Mouse (Mus musculus): ENCODE results near the gene H2-DMb2. TPM values are rescaled to one million over a fixed set of nuclear protein-coding genes. Genes with fewer than 3 reads are reported as not detected.
A peak's percentile ranks its signal among the peaks of the same experiment; 100 is the strongest.

H2-DMb2 gene
- total and polyA plus RNA-seq, 3 experiments, result 0.77 to 1.5 TPM; not detected in 1

DNA sequence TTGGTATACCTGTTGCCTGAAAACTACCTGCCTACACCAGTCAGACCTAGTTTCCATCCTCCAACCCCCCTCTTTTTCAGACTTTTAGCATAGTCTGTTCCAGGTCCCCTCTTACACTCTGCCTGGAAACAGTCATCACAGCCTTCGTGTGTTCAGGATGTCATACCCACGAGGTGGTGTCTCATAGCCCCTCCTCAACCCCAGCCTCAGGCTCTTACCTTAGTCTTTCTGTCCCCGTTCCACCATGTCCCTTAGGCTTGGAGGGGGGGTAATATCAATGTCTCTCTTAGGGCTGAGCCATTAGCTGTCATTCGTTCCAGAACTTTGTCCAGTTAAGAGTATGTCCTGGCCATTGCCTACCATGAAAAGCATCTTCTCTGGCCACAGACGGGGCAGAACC lies 41.9 kb upstream of the H2-DMb2 start:
- Histone ChIP-seq H3K9me3 (replicated peaks; ENCODE audit: insufficient read depth, low read length) (no peaks in the 10 kb centered on the region), H3K4me1 (ENCODE audit: control insufficient read depth in 1 of 2, insufficient read depth in 2 of 2, low read length in 2 of 2) (no peaks in the 10 kb centered on the region; a peak in 1 of 4 replicates), H3K36me3 (ENCODE audit: control insufficient read depth in 1 of 2, insufficient read depth in 2 of 2, low read length in 2 of 2) (no peaks in the 10 kb centered on the region), H3K4me3 (ENCODE audit: control insufficient read depth in 1 of 2, insufficient read depth in 1 of 2, low read depth in 2 of 2, low read length in 2 of 2) (no peak overlapping the region), H3K27ac (ENCODE audit: control insufficient read depth, low read depth, low read length) (no peak overlapping the region), H3K27me3 (ENCODE audit: control insufficient read depth in 1 of 2, insufficient read depth in 2 of 2, low read length in 2 of 2) (no peaks in the 10 kb centered on the region), H3K9ac (ENCODE audit: control insufficient read depth, low read depth, low read length, poor library complexity, severe bottlenecking) (no peak overlapping the region), H3K79me2 (ENCODE audit: control insufficient read depth, insufficient read depth, low read length, poor library complexity) (no peaks in the 10 kb centered on the region)
- DNase-seq (ENCODE audit: low read depth, low spot score), result no peak
- TF ChIP-seq ZMIZ1 (IDR thresholded peaks at IDR 0.05; ENCODE audit: low read depth, low read length) (no peak), MYB (IDR thresholded peaks at IDR 0.05; ENCODE audit: low read depth, low read length) (no peak), TBP (IDR thresholded peaks at IDR 0.05; ENCODE audit: low read depth, low read length) (no peak), HCFC1 (IDR thresholded peaks at IDR 0.05; ENCODE audit: low read depth, low read length) (no peak), RAD21 (IDR thresholded peaks at IDR 0.05; ENCODE audit: low read depth, low read length) (no peak), UBTF (IDR thresholded peaks at IDR 0.05; ENCODE audit: borderline replicate concordance, insufficient read depth, low read depth, low read length) (no peak), POLR2A (IDR thresholded peaks at IDR 0.05; ENCODE audit: control insufficient read depth in 1 of 2, insufficient read depth in 1 of 2, low read depth in 1 of 2, low read length in 2 of 2, poor library complexity in 1 of 2) (no peak), ELF1 (IDR thresholded peaks at IDR 0.05; ENCODE audit: low read depth, low read length) (no peak), EP300 (IDR thresholded peaks at IDR 0.05; ENCODE audit: low read depth in 1 of 2, low read length in 2 of 2) (no peak), MYC (IDR thresholded peaks at IDR 0.05; ENCODE audit: low read depth, low read length) (no peak), CHD2 (IDR thresholded peaks at IDR 0.05; ENCODE audit: low read length) (no peak), GABPA (IDR thresholded peaks at IDR 0.05; ENCODE audit: low read depth, low read length) (no peak), CTCF (IDR thresholded peaks at IDR 0.05 in 2 of 3, conservative IDR thresholded peaks at IDR 0.05 in 1 of 3; ENCODE audit: control insufficient read depth in 1 of 3, insufficient read depth in 1 of 3, low read depth in 2 of 3, low read length in 3 of 3, poor library complexity in 1 of 3, severe bottlenecking in 1 of 3) (no peak), NELFE (IDR thresholded peaks at IDR 0.05; ENCODE audit: low read depth, low read length) (no peak), ZKSCAN1 (IDR thresholded peaks at IDR 0.05; ENCODE audit: low read depth, low read length) (no peak)

- Histone ChIP-seq H3K9me3 (replicated peaks; ENCODE audit: insufficient read depth, low read length) (no peaks in the 10 kb centered on the region), H3K79me2 (ENCODE audit: control insufficient read depth, insufficient read depth, low read length, poor library complexity) (no peaks in the 10 kb centered on the region), H3K9ac (ENCODE audit: control insufficient read depth, low read depth, low read length, poor library complexity, severe bottlenecking) (peak overlapping the region; percentile 76), H3K4me3 (ENCODE audit: control insufficient read depth in 1 of 2, insufficient read depth in 1 of 2, low read depth in 2 of 2, low read length in 2 of 2) (peak overlapping the region; percentile 54 to 58), H3K4me1 (ENCODE audit: control insufficient read depth in 1 of 2, insufficient read depth in 2 of 2, low read length in 2 of 2) (no peaks in the 10 kb centered on the region; a peak in 1 of 4 replicates), H3K36me3 (ENCODE audit: control insufficient read depth in 1 of 2, insufficient read depth in 2 of 2, low read length in 2 of 2) (no peaks in the 10 kb centered on the region), H3K27ac (ENCODE audit: control insufficient read depth, low read depth, low read length) (0 out of 2 replicates have a peak overlapping the region, but pooled peaks have one; percentile 42), H3K27me3 (ENCODE audit: control insufficient read depth in 1 of 2, insufficient read depth in 2 of 2, low read length in 2 of 2) (no peaks in the 10 kb centered on the region)
- peak; percentile 96 for DNase-seq (ENCODE audit: low read depth, low spot score)
- TF ChIP-seq POLR2AphosphoS2 (IDR thresholded peaks at IDR 0.05; ENCODE audit: low read length) (no peak), CHD2 (IDR thresholded peaks at IDR 0.05; ENCODE audit: low read length) (no peak), GATA1 (IDR thresholded peaks at IDR 0.05; ENCODE audit: low read depth, low read length) (no peak), USF2 (IDR thresholded peaks at IDR 0.05; ENCODE audit: borderline replicate concordance in 1 of 2, insufficient read depth in 1 of 2, low read depth in 1 of 2, low read length in 2 of 2) (no peak), MYB (IDR thresholded peaks at IDR 0.05; ENCODE audit: low read depth, low read length) (no peak), MAX (IDR thresholded peaks at IDR 0.05; ENCODE audit: low read length) (no peak), GABPA (IDR thresholded peaks at IDR 0.05; ENCODE audit: low read depth, low read length) (no peak), NRF1 (IDR thresholded peaks at IDR 0.05; ENCODE audit: insufficient read depth, low read depth, low read length, poor library complexity, severe bottlenecking) (no peak), MYC (IDR thresholded peaks at IDR 0.05; ENCODE audit: low read depth, low read length) (no peak), RAD21 (IDR thresholded peaks at IDR 0.05; ENCODE audit: low read depth, low read length) (peak; percentile 64), MAZ (IDR thresholded peaks at IDR 0.05; ENCODE audit: low read depth, low read length) (no peak), ZMIZ1 (IDR thresholded peaks at IDR 0.05; ENCODE audit: low read depth, low read length) (no peak), SIN3A (IDR thresholded peaks at IDR 0.05; ENCODE audit: low read length) (peak; percentile 44; the same call in 1 of the 2 replicates), ZKSCAN1 (IDR thresholded peaks at IDR 0.05; ENCODE audit: low read depth, low read length) (no peak), E2F4 (IDR thresholded peaks at IDR 0.05; ENCODE audit: borderline replicate concordance, low read depth, low read length) (no peak), ETS1 (IDR thresholded peaks at IDR 0.05; ENCODE audit: low read depth, low read length) (no peak), TCF12 (IDR thresholded peaks at IDR 0.05; ENCODE audit: low read depth, low read length) (0 out of 2 replicates have a peak, but pooled peaks have one; percentile 12), SMC3 (IDR thresholded peaks at IDR 0.05; ENCODE audit: low read depth, low read length) (peak; percentile 82), ZC3H11A (IDR thresholded peaks at IDR 0.05; ENCODE audit: low read depth, low read length) (peak; percentile 54), KAT2A (conservative IDR thresholded peaks at IDR 0.05; ENCODE audit: low read depth, low read length) (no peak), CHD1 (IDR thresholded peaks at IDR 0.05; ENCODE audit: low read depth, low read length) (no peak), MXI1 (IDR thresholded peaks at IDR 0.05; ENCODE audit: low read depth, low read length) (peak; percentile 32; the same call in 1 of the 2 replicates), ZNF384 (IDR thresholded peaks at IDR 0.05; ENCODE audit: low read depth, low read length) (no peak), EP300 (IDR thresholded peaks at IDR 0.05; ENCODE audit: low read depth in 1 of 2, low read length in 2 of 2) (no peak), UBTF (IDR thresholded peaks at IDR 0.05; ENCODE audit: borderline replicate concordance, insufficient read depth, low read depth, low read length) (no peak)
These were observed 41.5 kb upstream of the H2-DMb2 start for GRCm38 (mm10) chr17:34101604-34102032.
